Mouse (Mus musculus): ENCODE measurements at regions not wholly inside any gene's neighbourhood (a gene's known extent, or its start where the extent isn't known, plus 50 kb on each side); places are given as distances from the start of the nearest gene placed in this dataset.

DNA sequence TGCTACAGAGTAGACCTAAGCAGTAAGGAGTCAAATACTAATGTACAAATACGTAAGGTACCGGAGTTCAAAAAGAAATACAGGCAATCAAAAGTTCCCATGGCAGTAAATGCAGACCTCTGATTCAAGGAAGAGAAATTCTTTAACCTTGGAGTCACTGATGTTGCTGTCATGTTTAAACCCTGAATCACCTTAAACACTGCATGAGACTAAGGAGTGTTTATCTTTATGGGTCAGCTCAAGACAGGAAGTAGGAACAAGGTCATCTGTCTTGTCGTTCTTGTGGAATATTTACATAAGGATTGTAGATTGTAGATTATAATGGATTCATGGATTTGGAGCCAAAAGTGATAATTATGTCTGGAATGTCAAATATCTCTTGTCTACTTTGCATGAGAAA, 1708.7 kb upstream of the Slc10a2 start:
- TF ChIP-seq CTCF (IDR thresholded peaks at IDR 0.05; ENCODE audit: borderline replicate concordance, control insufficient read depth, extremely low read depth, insufficient read depth, low read length, poor library complexity), result no peak
- TF ChIP-seq POLR2A (IDR thresholded peaks at IDR 0.05; ENCODE audit: control insufficient read depth, extremely low read depth, insufficient read depth, low read length, poor library complexity), result no peak
- no peak for DNase-seq
- H3K36me3 ChIP-seq (ENCODE audit: control insufficient read depth, insufficient read depth, low read length), result no peaks in the 10 kb centered on the region
- 78% methylated on average over 3 of the region's 3 CpGs for WGBS
- H3K4me3 ChIP-seq (ENCODE audit: control insufficient read depth, insufficient read depth, low read length), result no peak overlapping the region
- no peaks in the 10 kb centered on the region for H3K4me1 ChIP-seq (replicated peaks; ENCODE audit: control insufficient read depth, insufficient read depth, low read length)
- H3K27me3 ChIP-seq (ENCODE audit: control insufficient read depth, insufficient read depth, low read length), result no peaks in the 10 kb centered on the region
- no peak overlapping the region for H3K27ac ChIP-seq (ENCODE audit: control insufficient read depth, insufficient read depth, low read length)

DNA sequence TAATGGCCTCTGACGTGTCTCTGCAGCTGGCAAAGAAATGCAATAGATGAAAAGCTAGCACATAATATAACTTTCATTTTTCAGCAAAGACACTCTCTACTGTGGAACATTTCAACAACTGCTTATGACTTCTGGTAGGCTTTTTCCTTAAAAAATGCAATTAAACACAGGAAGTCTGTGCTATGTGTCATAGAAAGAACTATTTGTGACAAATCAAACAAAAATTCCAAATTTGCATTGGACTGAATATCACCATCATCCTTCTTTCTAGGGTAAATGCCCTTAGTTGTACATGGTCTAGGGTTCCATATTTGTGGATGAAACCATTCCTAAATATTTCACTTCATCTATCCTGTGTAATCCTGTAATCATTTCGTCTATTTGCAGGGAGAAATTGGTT, 1702.0 kb upstream of the Slc10a2 start:
- WGBS, result 87% methylated on average over 2 of the region's 2 CpGs
- no peak overlapping the region for H3K27ac ChIP-seq (ENCODE audit: control insufficient read depth, insufficient read depth, low read length)
- H3K4me1 ChIP-seq (replicated peaks; ENCODE audit: control insufficient read depth, insufficient read depth, low read length), result no peaks in the 10 kb centered on the region
- H3K27me3 ChIP-seq (ENCODE audit: control insufficient read depth, insufficient read depth, low read length), result no peaks in the 10 kb centered on the region
- no peak for DNase-seq
- TF ChIP-seq CTCF (IDR thresholded peaks at IDR 0.05; ENCODE audit: borderline replicate concordance, control insufficient read depth, extremely low read depth, insufficient read depth, low read length, poor library complexity) (no peak), POLR2A (IDR thresholded peaks at IDR 0.05; ENCODE audit: control insufficient read depth, extremely low read depth, insufficient read depth, low read length, poor library complexity) (no peak)
- no peak overlapping the region for H3K4me3 ChIP-seq (ENCODE audit: control insufficient read depth, insufficient read depth, low read length)
- H3K36me3 ChIP-seq (ENCODE audit: control insufficient read depth, insufficient read depth, low read length), result no peaks in the 10 kb centered on the region

DNA sequence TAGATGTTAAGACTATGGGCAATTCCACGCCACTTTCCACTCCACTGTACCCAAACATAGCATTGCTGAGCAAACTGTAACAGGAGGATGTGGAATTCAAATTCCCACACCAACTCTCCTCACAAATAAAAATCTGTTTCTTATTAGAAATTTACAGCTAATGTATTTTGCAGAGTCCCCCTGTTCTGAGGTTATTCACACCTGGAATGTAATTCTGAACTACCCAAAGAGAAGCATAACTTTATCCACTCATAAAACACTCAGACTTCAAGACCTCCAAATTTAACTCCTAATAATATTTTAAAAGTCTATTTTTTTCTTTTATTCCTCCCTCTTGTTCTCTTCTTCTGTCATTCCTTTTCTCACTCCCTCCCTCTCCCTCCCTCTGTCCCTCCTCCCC, 1698.0 kb upstream of the Slc10a2 start:
- Histone ChIP-seq H3K4me3 (ENCODE audit: control insufficient read depth, insufficient read depth, low read length) (no peak overlapping the region), H3K4me1 (replicated peaks; ENCODE audit: control insufficient read depth, insufficient read depth, low read length) (no peaks in the 10 kb centered on the region), H3K27me3 (ENCODE audit: control insufficient read depth, insufficient read depth, low read length) (no peaks in the 10 kb centered on the region), H3K27ac (ENCODE audit: control insufficient read depth, insufficient read depth, low read length) (no peak overlapping the region), H3K36me3 (ENCODE audit: control insufficient read depth, insufficient read depth, low read length) (no peaks in the 10 kb centered on the region)
- DNase-seq, result no peak
- no peak for TF ChIP-seq CTCF (IDR thresholded peaks at IDR 0.05; ENCODE audit: borderline replicate concordance, control insufficient read depth, extremely low read depth, insufficient read depth, low read length, poor library complexity)
- no peak for TF ChIP-seq POLR2A (IDR thresholded peaks at IDR 0.05; ENCODE audit: control insufficient read depth, extremely low read depth, insufficient read depth, low read length, poor library complexity)
- WGBS, result 88% methylated on average over 1 of the region's 1 CpGs

DNA sequence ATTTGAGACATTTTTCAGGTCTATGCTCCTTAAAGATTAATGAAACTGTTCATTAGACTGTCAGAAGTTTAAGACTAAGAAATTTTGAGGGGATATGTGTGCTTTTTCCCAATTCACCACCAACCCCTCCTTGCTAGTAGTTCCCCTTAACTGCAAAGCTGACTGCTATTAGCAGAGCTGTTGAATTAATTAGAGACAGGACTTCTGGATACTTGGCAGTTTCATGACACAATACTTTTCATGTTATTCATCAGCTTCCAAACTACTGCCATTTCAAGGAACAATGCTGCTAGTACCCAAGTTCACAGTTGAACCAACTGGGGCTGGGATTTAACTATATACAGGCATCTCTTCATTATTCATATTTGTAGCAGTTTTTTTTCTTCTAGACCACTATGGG, 1695.9 kb upstream of the Slc10a2 start:
- no peaks in the 10 kb centered on the region for H3K36me3 ChIP-seq (ENCODE audit: control insufficient read depth, insufficient read depth, low read length)

DNA sequence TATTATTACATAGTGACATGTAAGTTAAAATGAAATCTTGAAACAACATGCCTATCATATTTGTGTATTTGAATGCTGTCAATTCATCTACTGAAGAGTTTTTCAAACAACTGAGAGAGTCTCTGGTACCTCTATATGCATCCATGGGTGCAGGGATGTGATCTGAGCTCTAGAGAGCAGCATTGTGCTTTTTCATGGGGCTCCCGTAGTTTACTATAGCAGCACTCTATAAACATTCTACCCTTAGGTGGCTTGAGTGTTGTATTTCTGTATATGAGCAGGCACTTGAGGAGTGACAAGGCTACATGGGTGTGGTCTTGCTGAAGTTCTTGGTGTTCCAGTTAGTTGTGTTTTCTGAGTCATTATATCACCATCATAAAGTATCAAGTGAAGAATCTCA, 1683.9 kb upstream of the Slc10a2 start:
- H3K4me3 ChIP-seq (ENCODE audit: control insufficient read depth, insufficient read depth, low read length), result no peak overlapping the region
- no peak for TF ChIP-seq POLR2A (IDR thresholded peaks at IDR 0.05; ENCODE audit: control insufficient read depth, extremely low read depth, insufficient read depth, low read length, poor library complexity)
- no peak for TF ChIP-seq CTCF (IDR thresholded peaks at IDR 0.05; ENCODE audit: borderline replicate concordance, control insufficient read depth, extremely low read depth, insufficient read depth, low read length, poor library complexity)
- 80% methylated on average over 1 of the region's 1 CpGs for WGBS
- H3K27me3 ChIP-seq (ENCODE audit: control insufficient read depth, insufficient read depth, low read length), result no peaks in the 10 kb centered on the region
- no peaks in the 10 kb centered on the region for H3K36me3 ChIP-seq (ENCODE audit: control insufficient read depth, insufficient read depth, low read length)
- no peak overlapping the region for H3K27ac ChIP-seq (ENCODE audit: control insufficient read depth, insufficient read depth, low read length)
- no peaks in the 10 kb centered on the region for H3K4me1 ChIP-seq (replicated peaks; ENCODE audit: control insufficient read depth, insufficient read depth, low read length)
- DNase-seq, result no peak

More for the DNA sequence above, 1695.9 kb upstream of the Slc10a2 start:
- Histone ChIP-seq H3K27ac (ENCODE audit: control insufficient read depth, insufficient read depth, low read length) (no peak overlapping the region), H3K27me3 (ENCODE audit: control insufficient read depth, insufficient read depth, low read length) (no peaks in the 10 kb centered on the region), H3K4me3 (ENCODE audit: control insufficient read depth, insufficient read depth, low read length) (no peak overlapping the region), H3K4me1 (replicated peaks; ENCODE audit: control insufficient read depth, insufficient read depth, low read length) (no peaks in the 10 kb centered on the region)
- DNase-seq, result no peak
- TF ChIP-seq POLR2A (IDR thresholded peaks at IDR 0.05; ENCODE audit: control insufficient read depth, extremely low read depth, insufficient read depth, low read length, poor library complexity) (no peak), CTCF (IDR thresholded peaks at IDR 0.05; ENCODE audit: borderline replicate concordance, control insufficient read depth, extremely low read depth, insufficient read depth, low read length, poor library complexity) (no peak)

DNA sequence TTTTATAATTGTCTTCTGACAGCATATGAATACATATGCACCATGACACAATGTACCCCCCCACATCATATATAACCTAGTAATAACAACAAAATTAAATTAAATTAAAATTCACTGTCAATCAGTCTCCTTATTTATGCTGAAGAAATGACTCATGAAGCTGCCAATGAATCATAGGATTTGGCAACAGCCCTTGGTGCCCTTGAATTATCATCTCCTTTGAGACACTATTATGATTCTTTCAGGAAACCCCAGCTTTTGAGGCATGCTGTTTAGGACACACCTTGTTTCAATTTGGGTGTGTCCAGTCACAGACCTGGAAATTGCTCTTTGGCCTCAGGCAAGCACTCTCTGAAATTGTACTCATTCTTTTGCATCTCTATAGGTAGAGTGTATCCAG, 1675.8 kb upstream of the Slc10a2 start:
- no peak for TF ChIP-seq POLR2A (IDR thresholded peaks at IDR 0.05; ENCODE audit: control insufficient read depth, extremely low read depth, insufficient read depth, low read length, poor library complexity)
- no peak for TF ChIP-seq CTCF (IDR thresholded peaks at IDR 0.05; ENCODE audit: borderline replicate concordance, control insufficient read depth, extremely low read depth, insufficient read depth, low read length, poor library complexity)
- no peaks in the 10 kb centered on the region for H3K36me3 ChIP-seq (ENCODE audit: control insufficient read depth, insufficient read depth, low read length)

DNA sequence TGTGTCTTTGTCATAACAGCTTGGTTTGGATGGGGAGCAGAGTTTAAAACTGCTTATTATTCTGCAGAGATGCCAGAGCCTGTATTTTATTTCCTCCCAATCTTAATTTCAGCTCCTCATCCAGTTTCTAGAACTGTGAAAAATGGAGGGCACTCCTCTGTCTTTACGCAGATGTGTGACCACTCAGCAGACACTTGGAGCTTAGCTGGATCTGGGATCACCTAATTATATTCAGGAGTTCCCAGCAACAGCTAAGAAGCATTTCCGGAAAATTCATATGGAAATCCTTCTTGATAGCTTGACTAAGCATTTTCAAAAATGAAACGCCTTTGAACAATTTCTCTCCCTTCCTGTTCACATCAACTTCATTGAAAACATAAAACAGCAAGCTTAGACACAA, 1670.0 kb upstream of the Slc10a2 start:
- 94% methylated on average over 3 of the region's 3 CpGs for WGBS
- Histone ChIP-seq H3K4me1 (replicated peaks; ENCODE audit: control insufficient read depth, insufficient read depth, low read length) (no peaks in the 10 kb centered on the region), H3K27me3 (ENCODE audit: control insufficient read depth, insufficient read depth, low read length) (no peaks in the 10 kb centered on the region), H3K4me3 (ENCODE audit: control insufficient read depth, insufficient read depth, low read length) (no peak overlapping the region), H3K27ac (ENCODE audit: control insufficient read depth, insufficient read depth, low read length) (no peak overlapping the region), H3K36me3 (ENCODE audit: control insufficient read depth, insufficient read depth, low read length) (no peaks in the 10 kb centered on the region)
- TF ChIP-seq POLR2A (IDR thresholded peaks at IDR 0.05; ENCODE audit: control insufficient read depth, extremely low read depth, insufficient read depth, low read length, poor library complexity) (no peak), CTCF (IDR thresholded peaks at IDR 0.05; ENCODE audit: borderline replicate concordance, control insufficient read depth, extremely low read depth, insufficient read depth, low read length, poor library complexity) (no peak)
- no peak for DNase-seq

More for the DNA sequence above, 1675.8 kb upstream of the Slc10a2 start:
- Histone ChIP-seq H3K4me3 (ENCODE audit: control insufficient read depth, insufficient read depth, low read length) (no peak overlapping the region), H3K27ac (ENCODE audit: control insufficient read depth, insufficient read depth, low read length) (no peak overlapping the region), H3K27me3 (ENCODE audit: control insufficient read depth, insufficient read depth, low read length) (no peaks in the 10 kb centered on the region), H3K4me1 (replicated peaks; ENCODE audit: control insufficient read depth, insufficient read depth, low read length) (no peaks in the 10 kb centered on the region)
- no peak for DNase-seq
